Mouse (Mus musculus): ENCODE data around the gene Wdr35.

Wdr35 gene

DNA sequence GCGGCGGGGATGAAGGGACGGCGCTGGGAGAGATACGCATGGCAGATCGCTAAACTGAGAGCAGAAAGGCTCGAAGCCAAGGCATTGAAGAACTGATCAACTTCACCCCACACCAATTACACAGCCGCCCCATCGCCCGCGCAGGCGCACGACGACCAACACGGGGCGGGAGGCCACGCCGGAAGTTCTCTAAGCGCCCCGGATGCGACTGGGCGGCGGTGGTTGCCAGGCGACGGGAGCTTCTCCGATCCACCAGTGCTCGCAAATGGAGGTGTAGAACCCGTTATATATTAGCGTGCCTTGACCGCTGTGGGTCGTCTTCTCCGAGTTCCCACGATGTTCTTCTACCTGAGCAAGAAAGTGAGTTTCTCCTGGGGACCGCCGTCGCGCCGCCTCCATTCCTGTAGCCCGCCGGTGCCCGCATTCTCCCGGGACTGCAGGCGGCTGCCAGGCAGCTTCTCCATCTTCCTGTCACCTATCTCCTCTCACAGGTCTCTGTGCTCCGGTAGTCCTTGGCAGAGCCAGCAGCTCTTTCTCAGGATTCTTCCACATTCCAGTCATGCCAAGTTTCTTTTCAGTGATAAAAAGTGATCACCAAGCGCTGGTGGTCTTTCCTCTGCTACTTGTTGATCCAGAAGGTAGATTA lies at the start of gene Wdr35:
TSS of gene Wdr35 (plus strand) at position 73 of the 646 bp plus-strand sequence.
- DNase-seq: peak; percentile 95 to 97

GRCm38 (mm10) chr12:8927652-8928051 lies 46.0 kb upstream of the Wdr35 start:
- no peak for DNase-seq

- DNase-seq: no peak
Measured at GRCm38 (mm10) chr12:8928766-8929165, 44.9 kb upstream of the Wdr35 start.

GRCm38 (mm10) chr12:8931083-8931482 lies 42.6 kb upstream of the Wdr35 start:
- DNase-seq: no peak

GRCm38 (mm10) chr12:8935349-8935748 lies 38.3 kb upstream of the Wdr35 start:
- no peak for DNase-seq

DNA sequence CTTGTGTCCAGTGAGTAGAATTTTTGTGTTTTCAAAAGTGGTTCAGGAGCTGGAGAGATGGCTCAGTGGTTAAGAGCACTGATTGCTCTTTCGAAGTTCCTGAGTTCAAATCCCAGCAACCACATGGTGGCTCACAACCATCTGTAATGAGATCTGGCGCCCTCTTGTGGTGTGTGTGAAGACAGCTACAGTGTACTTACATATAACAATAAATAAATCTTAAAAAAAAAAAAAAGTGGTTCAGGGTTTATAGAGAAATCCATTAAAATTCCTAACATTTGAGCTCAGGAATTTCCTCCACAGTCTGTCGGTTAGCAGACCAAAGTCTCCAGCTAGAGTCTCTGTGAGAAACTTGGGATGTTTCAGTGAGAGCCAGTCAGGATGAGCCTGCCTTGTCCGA lies 37.5 kb upstream of the Wdr35 start:
- DNase-seq: peak; percentile 37 to 42

- no peak for DNase-seq
Measured at GRCm38 (mm10) chr12:8939490-8939889, 34.2 kb upstream of the Wdr35 start.

DNA sequence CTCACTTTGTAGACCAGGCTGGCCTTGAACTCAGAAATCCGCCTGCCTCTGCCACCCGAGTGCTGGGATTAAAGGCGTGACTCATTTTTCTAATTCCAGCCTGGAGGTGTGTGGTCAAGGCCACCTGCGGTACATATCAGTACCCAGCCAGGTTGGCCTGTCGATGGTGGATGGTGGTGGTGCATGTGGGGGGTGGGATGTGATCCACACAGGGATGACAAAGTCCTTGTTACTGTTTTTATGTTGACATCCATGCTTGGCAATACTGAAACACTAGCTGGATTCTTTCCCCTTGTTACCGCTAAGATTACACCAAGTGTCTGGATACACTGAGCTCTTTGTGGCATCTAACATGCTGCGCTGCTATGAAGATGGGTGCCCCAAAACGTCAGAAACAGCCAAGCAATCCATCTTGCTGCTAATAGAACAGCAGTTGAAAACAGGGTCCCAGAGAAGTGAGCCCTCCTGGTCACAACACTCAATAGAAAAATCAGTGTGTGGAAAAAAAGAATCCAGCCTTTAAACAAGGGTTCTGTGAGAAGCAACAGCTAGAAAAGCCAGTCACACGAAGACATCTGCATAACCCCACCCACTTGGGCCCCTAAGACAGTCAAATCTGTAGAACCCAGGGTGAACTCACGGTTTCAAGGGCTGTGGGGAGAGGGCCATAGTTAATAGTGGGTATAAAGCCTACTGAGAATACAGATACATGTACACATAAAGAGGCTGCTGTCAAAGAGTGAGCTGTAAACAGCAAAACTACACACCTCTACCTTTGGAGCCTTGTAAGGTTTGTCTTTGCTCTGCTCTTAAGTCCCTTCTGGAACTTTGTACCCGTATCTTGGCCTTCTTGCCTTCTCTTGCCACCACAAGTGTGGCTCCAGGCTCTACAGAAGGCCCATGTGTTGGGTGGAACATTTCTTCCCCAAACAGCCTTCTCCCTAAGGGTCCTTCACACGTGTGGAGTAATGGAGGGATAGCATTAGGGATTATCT lies 33.4 kb upstream of the Wdr35 start:
- no peak for DNase-seq

GRCm38 (mm10) chr12:8941131-8941615 lies 32.5 kb upstream of the Wdr35 start:
- DNase-seq: no peak

GRCm38 (mm10) chr12:8941699-8942392 lies 31.8 kb upstream of the Wdr35 start:
- DNase-seq: no peak

GRCm38 (mm10) chr12:8947163-8947562 lies 26.5 kb upstream of the Wdr35 start:
- DNase-seq: no peak

- DNase-seq: peak; percentile 53 to 70
Measured at GRCm38 (mm10) chr12:8947714-8948464, 25.8 kb upstream of the Wdr35 start, which contains the start of gene Matn3. Gene Matn3 (plus strand): TSS chr12:8947929.

GRCm38 (mm10) chr12:8953136-8953535 lies 20.6 kb upstream of the Wdr35 start:
- DNase-seq: no peak

DNA sequence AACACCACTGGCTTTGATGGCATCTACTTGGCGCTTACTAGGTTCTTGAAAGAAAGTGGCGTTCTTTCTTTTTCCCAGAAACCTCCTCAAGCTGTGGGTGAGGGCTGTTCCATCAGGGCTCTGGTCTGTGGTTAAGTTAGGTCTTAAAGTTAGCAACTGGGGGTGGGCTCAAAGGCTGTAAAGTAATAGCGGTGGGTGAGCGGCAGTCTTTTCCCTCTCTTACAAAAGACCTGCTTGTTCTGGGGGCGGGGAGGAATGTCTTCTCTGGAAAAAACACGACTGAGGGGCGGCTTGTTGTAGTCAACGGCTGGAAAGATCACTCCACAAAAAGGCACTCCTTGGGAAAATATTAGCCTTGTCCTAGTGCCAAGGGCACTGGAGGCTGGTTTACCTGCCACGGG lies 19.5 kb upstream of the Wdr35 start:
- no peak for DNase-seq

GRCm38 (mm10) chr12:8961607-8962316 lies 11.9 kb upstream of the Wdr35 start:
- no peak for DNase-seq

- DNase-seq: no peak
Measured at GRCm38 (mm10) chr12:8969828-8970227, 3.9 kb upstream of the Wdr35 start.

GRCm38 (mm10) chr12:8975076-8975475 lies 1.4 kb downstream of the Wdr35 start:
- no peak for DNase-seq

DNA sequence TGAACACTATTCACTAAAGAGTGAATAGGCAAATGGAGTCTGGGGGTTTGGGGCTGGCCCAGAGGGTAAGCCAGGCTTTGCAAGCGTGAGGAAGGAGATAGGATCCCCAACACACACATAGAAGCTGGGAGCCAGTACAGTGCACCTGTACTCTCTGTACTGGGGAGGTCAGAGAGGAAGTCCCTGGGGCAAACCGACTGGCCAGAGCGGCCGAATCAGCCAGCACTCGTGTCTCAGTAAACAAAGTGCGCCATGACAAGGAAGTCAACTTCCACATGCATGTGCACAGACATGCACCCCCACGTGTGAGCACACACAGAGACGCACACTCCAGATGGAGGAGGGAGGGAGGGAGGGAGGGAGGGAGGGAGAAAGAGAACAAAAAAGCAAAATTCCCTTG lies 19.5 kb downstream of the Wdr35 start:
- DNase-seq: no peak

DNA sequence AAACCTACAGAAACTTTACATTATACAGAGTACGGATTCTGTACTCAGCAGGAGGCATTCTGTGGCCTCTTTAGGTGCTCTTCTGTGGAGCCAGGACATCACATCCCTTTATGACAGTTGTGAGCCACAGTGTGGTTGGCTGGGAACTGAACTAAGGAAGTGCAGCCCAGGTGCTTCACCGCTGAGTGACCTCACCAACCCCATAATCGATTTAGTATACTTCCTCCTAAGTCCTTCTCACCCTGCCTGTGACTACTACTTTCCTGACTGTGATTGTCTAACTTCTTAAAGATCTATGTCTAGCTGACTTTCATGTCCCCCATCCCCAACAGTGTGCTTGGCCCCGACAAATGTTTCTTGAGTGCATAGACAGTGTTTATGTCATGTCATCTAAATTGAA lies 24.6 kb downstream of the Wdr35 start:
- no peak for DNase-seq

DNA sequence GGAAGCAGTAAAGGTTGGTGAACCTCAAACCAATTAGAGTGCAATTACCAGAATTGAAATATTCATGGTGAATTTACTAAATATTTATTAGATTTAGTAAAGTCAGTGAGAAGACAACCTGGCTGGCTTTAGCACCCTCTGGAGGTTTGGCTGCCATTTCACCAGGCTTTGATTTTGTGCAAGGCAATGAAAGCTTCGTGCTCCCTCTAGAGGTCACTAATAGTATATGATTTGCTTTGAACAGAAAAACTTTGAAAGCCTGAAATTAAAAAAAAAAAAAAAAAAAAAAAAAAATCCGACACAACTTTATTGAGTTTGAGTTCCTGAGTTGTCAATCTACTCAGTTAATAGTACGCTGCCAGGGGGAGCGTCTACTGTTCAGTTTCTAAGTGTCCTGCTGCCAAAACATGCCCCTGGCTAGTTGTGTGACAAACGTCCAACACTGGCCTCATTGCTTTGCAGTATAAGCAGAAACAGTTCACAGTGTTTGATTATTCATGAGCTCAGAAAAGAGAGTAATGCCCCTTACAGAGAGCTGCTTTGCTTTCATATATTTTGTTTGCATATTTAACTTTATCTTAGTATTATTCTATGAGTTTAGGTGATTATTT lies 28.5 kb downstream of the Wdr35 start:
- DNase-seq: peak; percentile 78 to 85

DNA sequence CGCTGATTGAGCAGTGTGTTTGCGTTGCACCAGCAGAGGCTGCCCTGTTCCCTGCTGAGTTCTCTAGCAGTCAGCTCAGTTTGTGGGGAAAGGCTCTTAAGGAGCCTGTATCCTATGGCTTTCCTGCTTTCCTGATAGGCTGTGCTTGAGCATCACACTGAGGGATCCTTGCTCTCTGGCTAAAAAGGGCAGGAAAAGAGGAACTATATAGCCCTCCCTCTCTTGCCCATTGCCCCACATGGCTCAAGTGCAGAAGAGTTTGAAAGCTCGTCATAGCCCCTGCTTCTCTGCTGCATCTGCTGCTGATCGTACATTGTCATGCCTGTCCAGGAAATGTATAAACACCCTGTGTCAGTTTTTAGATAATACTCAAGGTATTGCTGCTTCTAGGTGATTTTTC lies 33.5 kb downstream of the Wdr35 start:
- DNase-seq: no peak
